Mouse (Mus musculus) embryo, embryonic 10 days (tissue): ENCODE measurements around the gene Zc3h18.

ENCODE experiments used
- DNase-seq: peaks from one replicate; pipeline ENCODE4 v3.0.0-alpha.2; 2015; ENCODE audit warnings: low spot score

Zc3h18 gene

DNA sequence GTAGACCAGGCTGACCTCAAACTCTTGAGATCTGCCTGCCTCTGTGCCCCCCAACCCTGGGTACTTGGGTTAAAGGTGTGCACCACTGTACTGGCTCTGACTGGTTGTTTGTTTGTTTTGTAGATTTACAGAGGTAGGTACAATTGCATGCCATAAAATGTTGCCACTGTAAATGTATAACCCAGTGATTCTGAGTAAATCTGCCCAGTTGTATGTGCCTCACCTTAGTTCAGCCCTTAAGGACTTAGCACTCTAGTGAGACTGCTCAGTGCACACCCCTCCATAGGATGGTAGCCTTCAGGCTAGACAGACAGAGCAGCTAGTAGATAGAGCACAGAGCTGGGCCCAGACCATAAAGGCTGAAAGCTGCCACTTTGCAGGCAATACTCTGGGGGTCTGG, 17.3 kb downstream of the Zc3h18 start:
- DNase-seq = no peak

DNA sequence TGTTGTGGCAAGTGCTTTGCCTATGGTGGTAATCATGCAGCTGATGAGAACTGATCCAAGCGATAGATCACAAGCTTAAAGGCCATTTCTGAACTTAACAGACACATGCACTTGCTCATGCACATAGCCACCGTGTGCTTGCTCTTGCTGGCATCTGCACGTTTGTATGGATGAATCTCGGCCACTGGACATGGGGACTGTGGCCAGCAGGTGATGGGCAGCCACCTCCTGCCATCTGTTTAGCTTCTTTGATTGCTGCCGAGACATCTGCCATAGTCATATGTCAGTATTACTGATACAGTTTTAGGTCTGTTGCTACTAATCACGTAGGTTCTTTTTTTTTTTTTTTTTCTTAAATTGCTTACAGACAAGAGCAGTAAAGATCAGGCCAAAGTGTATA, 18.9 kb downstream of the Zc3h18 start:
- DNase-seq = no peak

DNA sequence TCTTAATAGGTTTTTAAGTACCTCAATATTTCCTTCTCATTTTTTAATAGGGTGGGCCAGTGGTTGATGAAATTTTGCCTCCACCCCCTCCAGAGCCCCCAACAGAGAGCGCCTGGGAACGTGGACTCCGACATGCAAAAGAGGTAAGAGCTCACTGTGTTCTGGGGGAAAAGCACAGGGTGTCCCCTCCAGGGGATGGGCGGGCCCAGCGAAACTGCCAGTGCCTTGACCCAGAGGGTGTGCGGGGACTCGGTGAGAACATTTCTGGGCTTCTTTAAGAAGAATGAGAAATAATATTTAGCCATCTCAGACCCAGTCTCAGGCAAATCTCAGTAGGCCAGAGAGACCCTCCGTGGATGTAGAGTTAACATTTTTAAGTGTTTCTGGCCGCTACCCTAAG, 21.8 kb downstream of the Zc3h18 start:
- DNase-seq = no peak

DNA sequence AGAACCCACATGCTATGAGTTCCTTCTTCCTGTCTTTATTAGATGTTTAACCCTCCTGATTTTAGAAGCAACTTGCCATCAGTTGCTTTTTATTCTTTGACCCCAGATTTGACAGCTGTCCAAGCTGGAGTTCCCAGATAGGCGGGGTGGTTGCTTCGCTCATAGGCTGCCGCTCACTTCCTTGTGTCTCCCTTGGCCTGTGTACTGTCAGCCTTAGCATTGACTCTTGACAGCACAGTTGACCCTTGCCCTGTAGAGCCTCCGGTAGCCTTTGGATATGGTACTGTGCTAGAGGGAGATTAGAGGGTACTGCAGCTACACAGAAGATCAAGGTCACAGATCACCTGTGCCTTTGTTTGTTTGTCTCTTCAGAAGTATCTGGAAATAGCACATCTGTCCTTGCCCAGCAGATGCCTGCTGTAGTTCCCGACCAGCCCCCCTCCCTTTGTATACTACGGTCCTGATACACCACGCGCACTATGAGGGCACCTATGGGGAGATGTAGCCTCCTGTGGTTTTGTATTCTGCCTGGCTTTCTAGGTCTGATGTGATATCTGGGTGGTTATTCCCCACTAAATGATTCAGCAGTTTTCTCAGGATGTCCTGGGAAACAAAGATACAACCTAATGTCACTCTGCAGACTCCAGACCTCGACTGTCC, 28.9 kb downstream of the Zc3h18 start:
- no peak for DNase-seq

DNA sequence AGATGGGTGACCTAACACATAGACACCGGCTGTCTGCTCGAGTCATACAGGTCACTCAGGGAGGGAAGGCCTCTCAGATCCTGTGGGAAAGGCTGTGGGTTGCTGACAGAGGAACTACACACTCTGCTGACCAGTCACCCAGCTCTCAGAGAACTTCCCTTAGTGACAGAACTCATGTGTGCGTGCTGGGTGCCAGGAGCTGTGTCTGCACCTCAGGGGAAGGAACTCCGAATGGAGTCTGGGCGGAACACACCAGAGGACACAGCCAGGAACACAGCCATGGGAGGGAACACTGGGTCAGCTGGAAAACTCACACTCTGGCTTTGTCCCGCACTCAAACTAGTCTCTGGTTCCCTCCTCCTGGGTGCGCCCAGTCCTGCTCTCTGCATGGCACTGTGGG, 31.3 kb downstream of the Zc3h18 start:
- DNase-seq = no peak

DNA sequence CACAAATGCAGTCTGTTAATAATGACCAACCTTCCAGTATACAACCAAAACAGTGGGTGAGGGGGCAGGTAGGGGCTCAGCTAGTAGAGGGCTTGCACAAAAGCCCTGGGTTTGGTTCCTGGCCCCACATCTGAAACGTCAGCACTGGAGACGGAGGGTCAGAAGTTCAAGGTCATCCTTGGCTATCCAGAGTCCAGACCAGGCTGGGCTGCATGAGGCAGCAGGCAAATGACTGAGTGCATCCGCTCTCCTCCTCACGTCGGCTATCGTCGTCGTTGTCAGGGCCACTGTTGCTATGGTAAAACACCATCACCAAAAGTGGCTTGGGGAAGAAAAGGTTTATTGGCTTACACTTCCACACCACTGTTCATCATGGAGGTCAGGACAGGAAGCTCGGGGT, 37.9 kb downstream of the Zc3h18 start:
- no peak for DNase-seq

DNA sequence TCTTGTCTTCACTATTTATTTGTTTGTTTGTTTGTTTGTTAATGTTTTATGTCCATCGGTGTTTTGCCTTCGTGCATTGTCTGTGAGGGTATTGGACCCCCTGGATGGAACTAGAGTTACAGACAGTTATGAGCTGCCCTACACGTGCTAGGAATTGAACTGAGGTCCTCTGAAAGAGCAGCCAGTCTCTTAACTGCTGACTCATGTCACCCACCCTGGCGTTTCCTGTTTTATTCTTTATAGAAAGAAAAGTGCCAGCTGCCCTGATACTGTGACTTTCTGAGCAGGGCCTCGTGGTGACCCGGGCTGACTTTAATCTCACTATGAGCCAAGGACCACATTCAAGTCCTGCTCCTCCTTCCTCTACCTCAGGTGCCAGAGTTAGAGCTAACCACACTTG, 39.1 kb downstream of the Zc3h18 start:
- no peak for DNase-seq

DNA sequence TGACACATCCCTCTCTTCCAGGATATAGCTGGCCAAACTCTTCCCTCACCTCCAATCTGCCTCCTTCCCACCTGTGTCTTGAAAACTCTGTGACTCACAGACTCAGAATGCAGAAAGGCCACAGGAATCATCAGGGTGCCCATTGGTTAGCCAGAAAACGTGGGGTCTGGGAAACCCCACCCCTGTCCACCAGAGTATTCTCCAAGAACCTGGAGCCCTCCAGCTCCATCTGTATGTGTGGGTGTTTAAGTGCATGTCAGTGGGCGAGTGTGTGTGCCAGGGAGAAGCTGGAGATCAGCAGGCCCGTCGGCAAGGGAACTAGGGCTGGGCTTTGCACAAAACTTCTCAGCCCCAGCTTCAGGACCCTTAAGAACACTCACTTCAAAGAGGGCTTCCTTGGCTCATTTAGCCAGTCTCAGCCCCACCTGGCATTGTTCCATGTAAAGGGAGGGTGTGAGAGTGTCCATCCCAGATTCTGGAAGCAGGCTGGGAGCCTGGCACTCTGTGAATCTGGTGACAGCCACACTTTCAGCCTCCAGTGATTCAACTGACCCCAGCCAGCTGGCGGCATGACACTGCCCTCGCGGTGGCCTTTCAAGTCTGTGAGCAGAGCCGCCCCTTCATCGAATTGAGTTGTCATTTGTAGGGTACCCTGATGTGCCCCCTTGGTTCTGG, 43.6 kb downstream of the Zc3h18 start:
- DNase-seq = no peak

DNA sequence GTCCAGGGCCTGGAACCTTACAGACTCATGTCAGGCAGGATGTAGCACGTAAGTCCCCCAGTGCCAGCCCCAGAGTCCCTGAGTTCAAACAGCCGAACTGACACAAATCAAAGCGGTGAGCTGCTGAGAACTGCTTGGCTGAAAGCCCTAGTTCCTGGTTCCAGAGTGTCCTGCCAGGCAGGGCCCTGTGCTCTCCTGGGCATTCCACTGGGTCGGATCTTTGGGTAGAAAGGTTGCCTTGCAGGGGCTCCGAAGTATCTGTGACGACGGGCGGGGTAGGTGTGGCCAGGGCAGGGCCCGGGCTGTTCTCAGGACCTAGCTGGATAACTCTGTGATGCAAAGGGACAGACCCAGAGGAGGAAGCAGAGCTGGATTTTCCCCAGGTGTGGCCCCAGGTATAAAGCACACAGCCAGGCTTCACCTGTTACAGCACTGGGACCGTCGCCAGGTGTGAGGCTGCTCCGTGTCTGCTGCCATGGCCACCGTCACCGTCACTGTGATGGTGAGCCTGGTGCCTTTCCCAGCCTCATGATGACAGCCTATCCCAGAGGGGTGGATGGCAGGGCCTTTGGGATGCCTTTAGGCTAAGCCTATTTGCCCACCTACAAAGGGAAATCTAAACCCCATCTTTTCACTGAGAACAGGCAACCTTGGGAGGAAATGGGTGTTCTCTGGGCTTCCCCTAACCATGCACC, 45.1 kb downstream of the Zc3h18 start, which contains the start of gene Il17c:
Il17c (plus strand) TSS at position 645 of the 695 bp plus-strand sequence.
- no peak for DNase-seq

DNA sequence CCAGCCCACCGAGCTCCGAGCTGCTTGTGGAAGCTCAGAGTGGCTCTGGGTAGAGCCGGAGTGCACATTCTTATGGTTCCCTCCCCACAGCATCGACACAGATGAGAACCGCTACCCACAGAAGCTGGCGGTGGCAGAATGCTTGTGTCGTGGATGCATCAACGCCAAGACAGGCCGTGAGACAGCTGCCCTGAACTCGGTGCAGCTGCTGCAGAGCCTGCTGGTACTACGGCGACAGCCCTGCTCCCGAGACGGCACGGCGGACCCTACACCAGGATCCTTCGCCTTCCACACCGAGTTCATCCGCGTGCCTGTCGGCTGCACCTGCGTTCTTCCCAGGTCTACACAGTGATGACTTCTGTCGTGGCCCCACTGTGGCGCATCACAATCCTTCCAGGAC, 46.8 kb downstream of the Zc3h18 start:
- DNase-seq = no peak

DNA sequence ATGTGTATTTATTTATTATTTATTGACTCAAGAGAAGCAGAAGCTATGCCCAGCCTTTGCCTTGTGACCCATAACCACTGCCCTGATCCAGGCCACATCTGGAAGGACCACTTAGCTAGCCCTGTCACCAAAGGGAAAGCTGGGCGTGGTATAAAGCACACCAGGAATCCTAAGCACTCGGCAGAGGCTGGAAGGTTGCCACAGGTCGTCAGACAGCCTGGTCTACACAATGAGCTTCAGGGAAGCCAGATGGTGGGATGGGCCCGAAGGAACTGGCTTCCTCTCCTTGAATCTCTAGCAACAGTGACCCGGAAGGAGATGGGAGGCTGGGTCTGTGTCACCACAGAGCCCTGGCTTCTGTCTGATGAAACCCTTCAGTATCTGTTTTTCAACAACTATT, 47.2 kb downstream of the Zc3h18 start:
- DNase-seq = no peak

DNA sequence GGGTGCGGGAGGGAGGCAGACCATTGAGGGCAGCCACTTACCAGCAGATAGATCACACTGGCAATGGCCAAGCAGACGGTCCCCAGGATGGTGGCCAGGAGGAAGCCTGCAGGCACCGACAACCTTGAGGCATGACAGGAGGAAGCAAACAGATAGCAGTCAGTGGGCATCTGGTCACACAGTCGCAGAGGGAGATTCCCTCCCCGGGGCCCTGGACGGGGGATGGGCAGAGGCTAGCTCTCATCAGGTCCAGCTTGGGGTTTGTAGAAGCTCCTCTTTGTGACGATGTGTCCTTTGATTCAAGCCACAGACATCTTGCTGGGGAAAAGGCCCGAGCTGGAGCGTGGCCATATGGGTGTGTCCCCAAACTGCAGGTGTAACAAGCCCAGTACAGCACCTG, 49.7 kb downstream of the Zc3h18 start:
- DNase-seq = no peak

DNA sequence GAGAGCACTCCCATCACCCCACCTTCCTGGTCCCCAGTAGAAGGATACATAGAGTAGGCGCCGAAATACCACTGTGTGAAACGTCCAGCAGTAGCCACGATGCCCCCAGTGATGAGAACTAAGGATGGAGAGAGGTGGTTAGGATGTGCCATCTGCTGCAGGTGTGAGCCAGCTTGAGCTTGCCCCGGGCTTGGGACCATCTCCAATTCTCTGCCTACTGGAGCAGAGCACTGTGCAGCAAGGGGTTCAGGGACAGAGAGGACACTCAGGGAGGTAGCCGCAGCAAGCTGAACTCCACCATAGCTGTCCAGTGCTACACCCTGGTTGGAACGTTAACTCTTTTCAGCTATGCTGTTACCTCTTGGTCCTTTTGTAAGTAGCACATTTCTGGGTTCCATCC, 51.2 kb downstream of the Zc3h18 start:
- no peak for DNase-seq

DNA sequence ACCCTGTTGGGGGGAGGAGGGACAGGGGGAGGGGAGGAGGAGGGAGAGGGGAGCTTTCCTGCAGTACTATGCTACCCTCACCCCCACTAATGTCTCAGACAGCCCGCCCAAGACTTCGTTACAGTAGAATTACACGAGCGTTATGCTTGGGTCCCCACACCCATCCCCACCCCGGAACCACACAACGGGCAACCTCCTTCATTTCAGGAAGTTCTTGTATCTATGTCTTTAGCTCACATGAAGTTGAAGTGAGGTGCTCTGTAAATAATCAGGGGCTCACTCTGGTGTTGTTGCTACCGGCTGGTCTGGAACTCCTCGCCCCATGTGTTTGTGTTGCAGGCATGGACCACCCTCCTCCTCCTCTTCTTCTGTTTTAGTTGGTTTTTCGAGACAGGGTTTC, 51.8 kb downstream of the Zc3h18 start:
- DNase-seq = no peak

DNA sequence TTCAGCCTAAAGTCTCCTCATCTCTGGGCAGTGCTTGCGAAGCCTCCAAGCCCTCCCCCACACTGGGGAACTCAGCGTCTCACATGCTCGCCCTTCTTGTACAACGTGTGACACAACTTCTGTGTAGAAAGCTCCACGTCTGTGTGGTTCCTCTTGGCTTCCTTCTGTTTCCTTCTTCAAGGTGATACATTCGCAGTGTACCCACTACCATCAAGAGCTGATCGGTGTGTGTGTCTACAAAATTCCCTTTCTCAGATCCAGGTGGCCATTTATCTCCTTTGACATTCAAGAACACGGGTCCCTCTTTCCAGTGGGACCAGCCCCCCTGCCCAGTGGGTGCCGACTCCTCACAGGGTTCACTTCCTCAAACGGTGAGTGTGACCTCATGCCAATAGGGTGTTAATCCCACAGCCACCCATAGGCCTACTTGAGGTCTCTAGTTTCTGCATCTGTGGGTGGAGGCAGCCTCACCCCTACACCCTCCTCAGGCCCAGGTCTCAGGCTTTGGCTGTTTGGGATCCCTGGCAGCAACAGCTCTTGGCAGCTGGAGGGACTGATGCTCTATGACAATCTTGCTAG, 53.7 kb downstream of the Zc3h18 start:
- no peak for DNase-seq

DNA sequence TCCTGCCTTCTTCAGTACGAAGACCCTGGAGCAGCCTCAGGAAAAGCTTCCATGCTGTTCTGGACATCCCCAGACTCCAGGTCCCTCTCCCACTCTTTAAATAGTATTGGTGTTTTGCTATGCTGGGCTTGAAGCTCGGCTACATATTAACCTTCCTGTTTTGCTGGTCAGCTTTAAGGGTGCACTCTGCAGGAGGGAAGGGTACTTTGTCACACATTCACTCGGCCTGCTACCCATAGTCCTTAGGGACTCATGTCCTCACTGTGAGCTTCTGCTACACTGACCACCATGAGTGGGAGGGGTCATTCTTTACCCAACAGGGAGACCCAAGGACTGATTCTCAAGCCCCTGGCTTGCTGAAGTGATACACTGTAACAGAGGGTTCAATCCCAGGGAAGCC, 54.2 kb downstream of the Zc3h18 start:
- DNase-seq = no peak

DNA sequence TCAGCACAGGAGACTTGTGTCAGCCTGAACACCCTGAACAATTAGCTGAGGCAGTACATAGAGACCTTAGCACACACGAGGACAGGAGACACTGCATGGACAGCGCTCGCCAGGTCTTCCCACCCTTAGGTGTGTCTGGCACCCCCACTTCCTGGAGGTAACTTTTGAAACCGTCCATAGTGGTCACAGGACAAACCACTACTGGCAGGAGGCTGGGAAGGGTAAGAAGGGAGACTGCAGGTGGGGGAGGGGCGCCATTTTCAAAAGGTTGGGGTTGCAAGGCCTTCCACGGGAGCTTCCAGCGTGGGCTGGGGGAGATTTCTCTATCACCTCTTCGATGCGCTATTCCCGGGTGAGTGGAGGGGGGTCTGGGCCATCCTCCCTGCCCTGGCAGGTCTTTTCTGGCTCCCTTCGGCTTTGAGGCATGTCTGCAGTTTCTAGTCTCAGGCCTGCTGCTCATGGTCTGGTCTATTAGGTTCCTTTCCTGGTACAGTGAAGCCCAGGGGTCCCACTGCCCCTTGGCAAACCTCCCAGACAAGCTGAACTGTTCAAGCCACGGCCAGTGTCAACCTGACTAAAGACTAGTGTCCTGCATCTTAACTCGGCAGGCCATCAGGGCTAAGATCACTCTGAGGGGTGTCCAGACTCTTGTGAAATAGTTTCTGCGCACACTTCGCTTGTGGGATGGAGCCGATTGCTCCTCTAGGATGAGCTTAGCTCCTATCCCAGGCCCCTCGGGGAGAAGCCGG, 55.5 kb downstream of the Zc3h18 start:
- DNase-seq = peak; percentile 17

DNA sequence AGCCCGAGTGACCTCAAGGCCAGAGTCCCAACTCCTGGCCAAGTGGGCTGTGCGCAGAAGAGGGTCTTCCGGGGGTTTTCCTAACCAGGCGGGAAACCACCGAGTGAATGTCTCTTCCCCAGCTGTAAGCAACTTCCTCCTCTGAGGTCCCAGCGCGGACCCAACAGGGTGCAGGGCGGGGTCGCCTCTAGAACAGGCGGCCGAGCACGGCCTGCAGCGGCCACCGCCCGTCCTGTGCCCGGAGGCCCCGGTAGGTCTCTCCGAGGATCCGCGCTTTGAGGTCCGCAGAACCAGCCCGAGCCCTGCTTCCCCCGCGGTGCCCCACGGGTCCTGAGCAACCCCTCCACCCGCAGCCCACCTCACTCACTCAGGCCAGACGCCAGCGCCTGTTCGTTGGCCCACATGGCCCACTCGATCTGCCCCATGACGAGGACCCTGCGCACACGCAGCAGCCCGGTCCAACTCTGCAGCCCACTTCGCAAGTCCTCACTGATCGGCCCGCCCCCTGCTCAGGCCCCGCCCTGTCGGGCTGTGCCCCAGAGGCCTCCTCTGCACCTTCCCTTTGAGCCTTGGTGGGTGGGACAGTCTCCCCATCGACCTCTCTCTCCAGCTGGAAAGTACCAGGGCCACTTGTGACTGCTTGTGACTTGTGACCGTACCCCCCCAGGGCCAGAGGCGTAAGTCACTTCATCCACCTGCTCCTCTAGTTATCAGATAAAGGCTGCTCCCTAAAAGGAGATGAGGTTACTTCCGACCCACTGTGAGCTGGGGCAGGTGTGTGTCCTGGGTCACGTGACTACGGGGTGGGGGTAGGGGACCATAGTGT, 56.2 kb downstream of the Zc3h18 start, which contains the start of gene Cyba:
Cyba (minus strand) TSS at position 488 of the 826 bp plus-strand sequence.
- DNase-seq = peak; percentile 66

DNA sequence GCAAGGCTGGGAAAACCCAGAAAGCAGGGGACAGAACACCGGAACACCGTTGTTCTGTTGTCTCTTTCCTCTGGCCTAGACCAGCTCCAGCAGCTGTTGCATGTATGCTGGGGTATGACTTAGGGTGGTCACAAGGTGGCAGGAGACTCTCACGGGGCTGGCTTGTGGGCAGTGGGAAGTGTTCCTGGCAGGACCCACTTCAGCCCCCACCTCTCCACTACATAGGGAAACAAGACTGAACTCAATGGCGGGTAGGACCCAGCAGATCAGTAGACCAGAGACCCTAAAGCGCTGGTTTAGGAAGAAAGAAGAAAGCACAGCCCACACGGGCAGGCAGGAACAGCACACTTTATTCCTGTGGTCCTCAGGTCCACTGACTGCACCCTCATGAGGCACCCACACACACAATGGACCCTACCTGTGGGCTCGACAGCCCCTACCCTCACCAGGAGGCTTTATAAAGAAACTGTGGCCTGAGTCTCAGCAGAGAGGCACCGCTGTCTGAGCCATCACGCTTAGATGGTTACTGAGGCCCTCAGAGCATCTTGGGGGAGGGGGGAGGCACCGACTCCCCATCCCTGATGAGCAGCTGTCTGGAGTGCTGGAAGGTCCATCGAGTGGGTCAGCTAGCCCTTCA, 57.0 kb downstream of the Zc3h18 start:
- DNase-seq = peak; percentile 14

DNA sequence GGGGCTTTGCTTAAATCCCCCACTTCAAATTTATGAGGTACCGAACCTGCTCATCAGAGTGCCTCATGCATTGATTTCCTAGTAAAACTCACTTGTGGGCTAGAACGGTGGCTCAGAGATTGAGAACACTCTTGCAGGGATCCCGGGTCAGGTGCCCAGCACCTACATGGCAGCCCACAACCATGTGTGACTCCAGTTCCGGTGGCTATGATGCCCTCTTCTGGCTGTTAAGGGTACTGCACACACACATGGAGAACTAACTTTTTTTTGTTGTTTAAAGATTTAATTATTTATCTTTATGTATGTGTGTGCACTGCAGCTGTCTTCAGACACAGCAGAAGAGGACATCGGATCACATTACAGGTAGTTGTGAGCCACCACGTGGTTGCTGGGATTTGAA, 59.0 kb downstream of the Zc3h18 start:
- no peak for DNase-seq

DNA sequence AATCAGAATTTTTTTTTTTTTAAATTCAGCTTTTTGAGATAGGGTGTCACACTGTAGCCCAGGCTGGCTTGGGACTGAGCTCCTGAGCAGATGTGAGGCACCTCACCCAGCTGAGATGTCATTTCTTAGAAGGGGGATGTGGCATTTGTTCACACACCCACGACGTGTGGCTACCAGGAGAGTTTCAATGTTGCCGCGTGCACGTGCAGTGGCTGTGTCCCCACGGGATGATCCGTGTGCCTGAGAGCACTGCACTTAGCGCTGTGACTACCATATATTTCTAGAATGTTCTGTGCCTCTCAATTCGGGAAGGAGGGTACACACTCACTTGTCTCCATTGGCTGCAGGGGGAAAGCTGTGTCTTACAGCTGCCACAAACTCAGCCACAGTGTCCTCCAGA, 59.7 kb downstream of the Zc3h18 start:
- DNase-seq = no peak
